ENCODE assay signal across 7 mouse cellular contexts in genomic region chr19:5408057-5409001, GRCm38 (mm10). TPM values are rescaled to one million over a fixed set of nuclear protein-coding genes. Genes with fewer than 3 reads are reported as not detected.
A peak's percentile ranks its signal among the peaks of the same experiment; 100 is the strongest.
DNase-seq lines count a peak whose midpoint lies in the region; ATAC-seq and TF ChIP-seq lines count a peak whose summit lies in the region.

No protein-coding gene starts in this region.

- H3K27ac ChIP-seq in neural tube, embryonic 11.5 days (ENCODE audit: low read depth, low read length) = no peak overlapping the region
- peak overlapping the region; percentile 51 for H3K27ac ChIP-seq in heart, embryonic 13.5 days (replicated peaks)
- no peak overlapping the region for H3K27ac ChIP-seq in liver, embryonic 11.5 days (ENCODE audit: low read depth, low read length)
- H3K27ac ChIP-seq in small intestine, adult 2 months (ENCODE audit: insufficient read depth, low read depth, low read length) = peak overlapping the region; percentile 97

- 0 out of 2 replicates have a peak overlapping the region, but pooled peaks have one; percentile 9 for H3K4me2 ChIP-seq in neural tube, embryonic 11.5 days (ENCODE audit: low read depth)
- peak overlapping the region; percentile 76 for H3K4me2 ChIP-seq in heart, embryonic 13.5 days
- H3K4me2 ChIP-seq in liver, embryonic 11.5 days = peak overlapping the region; percentile 67

- TF ChIP-seq POLR2A in small intestine, adult 2 months (IDR thresholded peaks at IDR 0.05; ENCODE audit: low read depth, low read length) = no peak

- TF ChIP-seq CTCF in small intestine, adult 2 months (IDR thresholded peaks at IDR 0.05; ENCODE audit: extremely low read depth, insufficient read length, insufficient replicate concordance, low read depth, low read length) = no peak

- peaks cover 5% of the 10 kb centered on the region; the same call in 1 of the 2 replicates for H3K4me1 ChIP-seq in neural tube, embryonic 11.5 days (ENCODE audit: control insufficient read depth, insufficient read depth, low read length)
- peaks cover 36% of the 10 kb centered on the region for H3K4me1 ChIP-seq in heart, embryonic 13.5 days
- H3K4me1 ChIP-seq in liver, embryonic 11.5 days (replicated peaks; ENCODE audit: control insufficient read depth, insufficient read depth, low read length) = 0 out of 2 replicates have a peak, but pooled peaks cover 3% of the 10 kb centered on the region
- H3K4me1 ChIP-seq in small intestine, adult 2 months (ENCODE audit: control insufficient read depth, insufficient read depth, insufficient read length, low read length) = peaks cover 6% of the 10 kb centered on the region; the same call in 1 of the 2 replicates

- 92% methylated on average over 13 of the region's 13 CpGs for WGBS in neural tube, embryonic 11.5 days
- 69% methylated on average over 13 of the region's 13 CpGs for WGBS in heart, embryonic 13.5 days
- WGBS in liver, embryonic 11.5 days = 87% methylated on average over 13 of the region's 13 CpGs
- WGBS in small intestine, adult 2 months = 76% methylated on average over 13 of the region's 13 CpGs

- no peak for ATAC-seq in neural tube, embryonic 11.5 days (ENCODE audit: insufficient read depth, low FRiP score, low TSS enrichment)
- ATAC-seq in heart, embryonic 13.5 days (ENCODE audit: extremely low read depth, insufficient number of reproducible peaks, low FRiP score, low TSS enrichment) = no peak
- ATAC-seq in liver, embryonic 11.5 days (replicated peaks; ENCODE audit: low FRiP score) = no peak
- ATAC-seq in activated CD4-positive, CD25-positive, alpha-beta regulatory T cell, adult 4 months = no peak

- no peaks in the 10 kb centered on the region for H3K36me3 ChIP-seq in neural tube, embryonic 11.5 days (ENCODE audit: control insufficient read depth, insufficient read depth, low read length)
- H3K36me3 ChIP-seq in heart, embryonic 13.5 days = peaks cover 8% of the 10 kb centered on the region; the same call in 1 of the 2 replicates
- no peaks in the 10 kb centered on the region for H3K36me3 ChIP-seq in liver, embryonic 11.5 days (ENCODE audit: control insufficient read depth, insufficient read depth, low read length)
- no peaks in the 10 kb centered on the region for H3K36me3 ChIP-seq in small intestine, adult 2 months (ENCODE audit: control insufficient read depth, insufficient read depth, low read length)

- H3K9ac ChIP-seq in neural tube, embryonic 11.5 days (ENCODE audit: low read length) = no peak overlapping the region; the same call in 1 of the 2 replicates
- H3K9ac ChIP-seq in heart, embryonic 13.5 days = peak overlapping the region; percentile 93
- 0 out of 2 replicates have a peak overlapping the region, but pooled peaks have one; percentile 11 for H3K9ac ChIP-seq in liver, embryonic 11.5 days (ENCODE audit: low read depth, low read length)

- no peak overlapping the region for H3K4me3 ChIP-seq in neural tube, embryonic 11.5 days (ENCODE audit: low read depth, low read length)
- H3K4me3 ChIP-seq in heart, embryonic 13.5 days = peak overlapping the region; percentile 70
- peak overlapping the region; percentile 54 for H3K4me3 ChIP-seq in liver, embryonic 11.5 days (ENCODE audit: low read depth, low read length)
- no peak overlapping the region for H3K4me3 ChIP-seq in small intestine, adult 2 months (ENCODE audit: low read depth, low read length)

- H3K9me3 ChIP-seq in neural tube, embryonic 11.5 days (ENCODE audit: control insufficient read depth, low read length) = no peaks in the 10 kb centered on the region
- H3K9me3 ChIP-seq in heart, embryonic 13.5 days = no peaks in the 10 kb centered on the region
- no peaks in the 10 kb centered on the region for H3K9me3 ChIP-seq in liver, embryonic 11.5 days (ENCODE audit: control insufficient read depth, low read length)

- DNase-seq in neural tube, embryonic 11.5 days (ENCODE audit: low spot score) = no peak
- DNase-seq in neural tube, embryonic 10.5 days (ENCODE audit: extremely low spot score, low spot score) = no peak
- DNase-seq in liver, embryonic 11.5 days (ENCODE audit: low spot score) = no peak
- no peak for DNase-seq in cerebellum, postnatal 4 days (ENCODE audit: low spot score in 2 of 2)

- no peaks in the 10 kb centered on the region for H3K27me3 ChIP-seq in neural tube, embryonic 11.5 days (ENCODE audit: control insufficient read depth, insufficient read depth, low read length)
- no peaks in the 10 kb centered on the region for H3K27me3 ChIP-seq in heart, embryonic 13.5 days (replicated peaks)
- H3K27me3 ChIP-seq in liver, embryonic 11.5 days (replicated peaks; ENCODE audit: control insufficient read depth, insufficient read depth, low read length) = no peaks in the 10 kb centered on the region
- H3K27me3 ChIP-seq in small intestine, adult 2 months (ENCODE audit: control insufficient read depth, insufficient read depth, low read length) = no peaks in the 10 kb centered on the region

RNA-seq across cellular contexts. Expression of gene Tsga10ip, which starts 6.0 kb away (rescaled TPM):
- 0.31 TPM in 1 of 2 replicates, not detected in the other for polyA plus RNA-seq in neural tube, embryonic 11.5 days (2014; fragmentation: Nextera tagmentation; extraction: Ambion mirVana)
- 1.6 and 2.2 TPM in 2 replicates for polyA plus RNA-seq in heart, embryonic 13.5 days (2015; fragmentation: Nextera tagmentation; extraction: Ambion mirVana)
- polyA plus RNA-seq in liver, embryonic 11.5 days (2014; fragmentation: Nextera tagmentation; extraction: Ambion mirVana) = 0.30 and 1.2 TPM in 2 replicates
- polyA plus RNA-seq in small intestine, adult 2 months (2012; rRNA removed) = 1.4 and 8.3 TPM in 2 replicates
- not detected for polyA plus RNA-seq in activated CD4-positive, CD25-positive, alpha-beta regulatory T cell, adult 4 months (2017; shearing (Covaris generic))

RNA-seq across cellular contexts. Expression of gene Drap1, which starts 16.4 kb away (rescaled TPM):
- 197 and 205 TPM in 2 replicates for polyA plus RNA-seq in neural tube, embryonic 11.5 days (2014; fragmentation: Nextera tagmentation; extraction: Ambion mirVana)
- polyA plus RNA-seq in heart, embryonic 13.5 days (2015; fragmentation: Nextera tagmentation; extraction: Ambion mirVana) = 190 and 213 TPM in 2 replicates
- polyA plus RNA-seq in liver, embryonic 11.5 days (2014; fragmentation: Nextera tagmentation; extraction: Ambion mirVana) = 124 and 151 TPM in 2 replicates
- polyA plus RNA-seq in small intestine, adult 2 months (2012; rRNA removed) = 32.9 and 63.2 TPM in 2 replicates
- polyA plus RNA-seq in activated CD4-positive, CD25-positive, alpha-beta regulatory T cell, adult 4 months (2017; shearing (Covaris generic)) = 10 to 100 TPM; 50.3 to 53.6 TPM

RNA-seq across cellular contexts. Expression of gene AI837181, which starts 16.6 kb away (rescaled TPM):
- 39.9 and 43.0 TPM in 2 replicates for polyA plus RNA-seq in neural tube, embryonic 11.5 days (2014; fragmentation: Nextera tagmentation; extraction: Ambion mirVana)
- 38.3 and 40.9 TPM in 2 replicates for polyA plus RNA-seq in heart, embryonic 13.5 days (2015; fragmentation: Nextera tagmentation; extraction: Ambion mirVana)
- polyA plus RNA-seq in liver, embryonic 11.5 days (2014; fragmentation: Nextera tagmentation; extraction: Ambion mirVana) = 24.2 and 27.2 TPM in 2 replicates
- polyA plus RNA-seq in small intestine, adult 2 months (2012; rRNA removed) = 41.8 and 76.3 TPM in 2 replicates
- polyA plus RNA-seq in activated CD4-positive, CD25-positive, alpha-beta regulatory T cell, adult 4 months (2017; shearing (Covaris generic)) = 10 to 100 TPM; 17.6 to 18.6 TPM

RNA-seq across cellular contexts. Expression of gene Sart1, which starts 19.8 kb away (rescaled TPM):
- polyA plus RNA-seq in neural tube, embryonic 11.5 days (2014; fragmentation: Nextera tagmentation; extraction: Ambion mirVana) = 78.5 and 79.9 TPM in 2 replicates
- polyA plus RNA-seq in heart, embryonic 13.5 days (2015; fragmentation: Nextera tagmentation; extraction: Ambion mirVana) = 40.7 and 41.9 TPM in 2 replicates
- polyA plus RNA-seq in liver, embryonic 11.5 days (2014; fragmentation: Nextera tagmentation; extraction: Ambion mirVana) = 62.7 and 73.3 TPM in 2 replicates
- 7.3 and 27.7 TPM in 2 replicates for polyA plus RNA-seq in small intestine, adult 2 months (2012; rRNA removed)
- 10 to 100 TPM; 16.7 to 34.3 TPM for polyA plus RNA-seq in activated CD4-positive, CD25-positive, alpha-beta regulatory T cell, adult 4 months (2017; shearing (Covaris generic))

RNA-seq across cellular contexts. Expression of gene Fosl1, which starts 39.0 kb away (rescaled TPM):
- polyA plus RNA-seq in neural tube, embryonic 11.5 days (2014; fragmentation: Nextera tagmentation; extraction: Ambion mirVana) = not detected in 2 replicates
- polyA plus RNA-seq in heart, embryonic 13.5 days (2015; fragmentation: Nextera tagmentation; extraction: Ambion mirVana) = not detected in 2 replicates
- polyA plus RNA-seq in liver, embryonic 11.5 days (2014; fragmentation: Nextera tagmentation; extraction: Ambion mirVana) = 0.52 and 0.59 TPM in 2 replicates
- polyA plus RNA-seq in small intestine, adult 2 months (2012; rRNA removed) = 0.91 and 2.6 TPM in 2 replicates
- not detected for polyA plus RNA-seq in activated CD4-positive, CD25-positive, alpha-beta regulatory T cell, adult 4 months (2017; shearing (Covaris generic))

Comparison
In these comparisons a context has a peak if more than half of its experiments do, and no peak if none do; other contexts are left out.
1. H3K27ac ChIP-seq: peak in heart, embryonic 13.5 days (single experiment) and small intestine, adult 2 months (single experiment); none in neural tube, embryonic 11.5 days (single experiment) and liver, embryonic 11.5 days (single experiment).
2. H3K4me2 ChIP-seq: peak in every context shown above with its lines; median percentile 76 in heart, embryonic 13.5 days; 67 in liver, embryonic 11.5 days; 9 in neural tube, embryonic 11.5 days.
3. H3K4me3 ChIP-seq: peak in heart, embryonic 13.5 days (single experiment) and liver, embryonic 11.5 days (single experiment); none in neural tube, embryonic 11.5 days (single experiment) and small intestine, adult 2 months (single experiment).